Comparison of ENCODE assay signal across 19 mouse cellular contexts in genomic region chr4:142947673-142948072, GRCm38 (mm10).
DNase-seq lines count a peak whose midpoint lies in the region; ATAC-seq and TF ChIP-seq lines count a peak whose summit lies in the region.
"Had no signal": no experiment of that assay in that cellular context is flagged by ENCODE, and none has a peak within 500 bp of the region (broad histone marks: within the 10 kb centered on the region; RNA-seq: fewer than 3 reads in every experiment).

No protein-coding gene starts in this region.

- H3K4me1 ChIP-seq in embryonic facial prominence, embryonic 14.5 days (ENCODE audit: control insufficient read depth, insufficient read depth, low read length), result no peaks in the 10 kb centered on the region
- H3K4me1 ChIP-seq in embryonic facial prominence, embryonic 10.5 days, result peaks cover 14% of the 10 kb centered on the region
- H3K4me1 ChIP-seq in hindbrain, postnatal 0 days (ENCODE audit: insufficient read depth, low read length), result 0 out of 2 replicates have a peak, but pooled peaks cover 11% of the 10 kb centered on the region
- peaks cover 8% of the 10 kb centered on the region for H3K4me1 ChIP-seq in hindbrain, embryonic 13.5 days (replicated peaks)
- H3K4me1 ChIP-seq in midbrain, embryonic 14.5 days (ENCODE audit: control insufficient read depth, insufficient read depth, low read length), result 0 out of 2 replicates have a peak, but pooled peaks cover 7% of the 10 kb centered on the region
- no peaks in the 10 kb centered on the region for H3K4me1 ChIP-seq in midbrain, embryonic 11.5 days (ENCODE audit: control insufficient read depth, insufficient read depth, low read length)
- H3K4me1 ChIP-seq in midbrain, embryonic 15.5 days, result peaks cover 5% of the 10 kb centered on the region; the same call in 1 of the 2 replicates
- no peaks in the 10 kb centered on the region for H3K4me1 ChIP-seq in heart, adult 2 months (ENCODE audit: control insufficient read depth, insufficient read depth, low read length)
- H3K4me1 ChIP-seq: heart, embryonic 15.5 days had no signal

- H3K79me2 ChIP-seq in heart, adult 2 months (replicated peaks; ENCODE audit: control insufficient read depth, insufficient read depth, low read length), result no peaks in the 10 kb centered on the region

- 0 out of 2 replicates have a peak, but pooled peaks cover 4% of the 10 kb centered on the region for H3K27me3 ChIP-seq in embryonic facial prominence, embryonic 14.5 days (replicated peaks; ENCODE audit: control insufficient read depth, insufficient read depth, low read length)
- H3K27me3 ChIP-seq in embryonic facial prominence, embryonic 10.5 days (replicated peaks; ENCODE audit: low read depth, poor library complexity, severe bottlenecking), result peaks cover 50% of the 10 kb centered on the region
- H3K27me3 ChIP-seq in hindbrain, postnatal 0 days (ENCODE audit: insufficient read depth, low read length), result no peaks in the 10 kb centered on the region
- 0 out of 2 replicates have a peak, but pooled peaks cover 4% of the 10 kb centered on the region for H3K27me3 ChIP-seq in hindbrain, embryonic 13.5 days
- no peaks in the 10 kb centered on the region for H3K27me3 ChIP-seq in midbrain, embryonic 14.5 days (ENCODE audit: control insufficient read depth, insufficient read depth, low read length)
- H3K27me3 ChIP-seq in midbrain, embryonic 11.5 days (ENCODE audit: control insufficient read depth, insufficient read depth, low read length), result no peaks in the 10 kb centered on the region
- H3K27me3 ChIP-seq in midbrain, embryonic 15.5 days (replicated peaks), result no peaks in the 10 kb centered on the region
- no peaks in the 10 kb centered on the region for H3K27me3 ChIP-seq in heart, adult 2 months (ENCODE audit: control insufficient read depth, insufficient read depth, low read length)
- H3K27me3 ChIP-seq: heart, embryonic 15.5 days had no signal

- H3K9me3 ChIP-seq in embryonic facial prominence, embryonic 14.5 days (ENCODE audit: control insufficient read depth, low read length), result no peaks in the 10 kb centered on the region
- no peaks in the 10 kb centered on the region for H3K9me3 ChIP-seq in embryonic facial prominence, embryonic 10.5 days
- no peaks in the 10 kb centered on the region for H3K9me3 ChIP-seq in hindbrain, postnatal 0 days (ENCODE audit: low read length)
- H3K9me3 ChIP-seq in hindbrain, embryonic 13.5 days, result no peaks in the 10 kb centered on the region
- no peaks in the 10 kb centered on the region for H3K9me3 ChIP-seq in midbrain, embryonic 14.5 days (ENCODE audit: control insufficient read depth, low read length)
- H3K9me3 ChIP-seq in midbrain, embryonic 11.5 days (ENCODE audit: control insufficient read depth, low read length), result no peaks in the 10 kb centered on the region
- H3K9me3 ChIP-seq in midbrain, embryonic 15.5 days, result no peaks in the 10 kb centered on the region
- H3K9me3 ChIP-seq: heart, embryonic 15.5 days; midbrain, embryonic 12.5 days had no signal

- H3K4me3 ChIP-seq in embryonic facial prominence, embryonic 14.5 days (ENCODE audit: low read depth, low read length), result no peak overlapping the region
- H3K4me3 ChIP-seq in embryonic facial prominence, embryonic 10.5 days, result no peak overlapping the region
- H3K4me3 ChIP-seq in hindbrain, postnatal 0 days (ENCODE audit: low read length), result no peak overlapping the region
- H3K4me3 ChIP-seq in hindbrain, embryonic 13.5 days, result no peak overlapping the region
- no peak overlapping the region for H3K4me3 ChIP-seq in midbrain, embryonic 14.5 days (replicated peaks; ENCODE audit: low read depth, low read length)
- H3K4me3 ChIP-seq in midbrain, embryonic 11.5 days (ENCODE audit: low read depth, low read length), result no peak overlapping the region
- H3K4me3 ChIP-seq in midbrain, embryonic 15.5 days, result no peak overlapping the region
- no peak overlapping the region for H3K4me3 ChIP-seq in heart, adult 2 months
- H3K4me3 ChIP-seq: heart, embryonic 15.5 days; midbrain, embryonic 12.5 days had no signal

- no peak for ATAC-seq in embryonic facial prominence, embryonic 14.5 days (ENCODE audit: low read depth)
- peak; percentile 77 for ATAC-seq in hindbrain, postnatal 0 days
- no peak for ATAC-seq in hindbrain, embryonic 13.5 days (ENCODE audit: low FRiP score)
- no peak for ATAC-seq in midbrain, embryonic 14.5 days (ENCODE audit: low FRiP score, low TSS enrichment)
- no peak for ATAC-seq in midbrain, embryonic 11.5 days (ENCODE audit: low FRiP score)
- ATAC-seq in midbrain, embryonic 15.5 days (replicated peaks), result no peak
- ATAC-seq: CD4-positive, CD25-positive, alpha-beta regulatory T cell, adult 4 months; lung, postnatal 0 days had no signal

- H3K9ac ChIP-seq in embryonic facial prominence, embryonic 14.5 days (ENCODE audit: low read depth, low read length), result no peak overlapping the region
- H3K9ac ChIP-seq in hindbrain, postnatal 0 days (replicated peaks; ENCODE audit: low read length), result no peak overlapping the region
- H3K9ac ChIP-seq in hindbrain, embryonic 13.5 days, result no peak overlapping the region
- no peak overlapping the region for H3K9ac ChIP-seq in midbrain, embryonic 14.5 days (replicated peaks; ENCODE audit: low read length)
- H3K9ac ChIP-seq in midbrain, embryonic 11.5 days (ENCODE audit: low read length), result no peak overlapping the region
- no peak overlapping the region for H3K9ac ChIP-seq in midbrain, embryonic 15.5 days
- H3K9ac ChIP-seq in heart, adult 2 months (ENCODE audit: low read depth, low read length), result no peak overlapping the region
- H3K9ac ChIP-seq: heart, embryonic 15.5 days; midbrain, embryonic 12.5 days had no signal

- no peak overlapping the region for H3K4me2 ChIP-seq in embryonic facial prominence, embryonic 14.5 days (ENCODE audit: low read depth, low read length)
- no peak overlapping the region for H3K4me2 ChIP-seq in hindbrain, postnatal 0 days (ENCODE audit: low read depth, low read length)
- H3K4me2 ChIP-seq in hindbrain, embryonic 13.5 days, result no peak overlapping the region
- H3K4me2 ChIP-seq in midbrain, embryonic 14.5 days (ENCODE audit: low read length), result no peak overlapping the region
- H3K4me2 ChIP-seq in midbrain, embryonic 11.5 days, result no peak overlapping the region
- no peak overlapping the region for H3K4me2 ChIP-seq in midbrain, embryonic 15.5 days
- H3K4me2 ChIP-seq: heart, embryonic 15.5 days; midbrain, embryonic 12.5 days had no signal

- TF ChIP-seq EP300 in heart, adult 2 months (IDR thresholded peaks at IDR 0.05; ENCODE audit: insufficient read depth, low read depth, low read length), result no peak

- TF ChIP-seq CTCF in hindbrain, postnatal 0 days (IDR thresholded peaks at IDR 0.05; ENCODE audit: low read depth), result no peak
- TF ChIP-seq CTCF in heart, adult 2 months (IDR thresholded peaks at IDR 0.05), result no peak

- H3K36me3 ChIP-seq in embryonic facial prominence, embryonic 14.5 days (ENCODE audit: control insufficient read depth, insufficient read depth, low read length), result no peaks in the 10 kb centered on the region
- no peaks in the 10 kb centered on the region for H3K36me3 ChIP-seq in embryonic facial prominence, embryonic 10.5 days (replicated peaks)
- H3K36me3 ChIP-seq in hindbrain, postnatal 0 days (ENCODE audit: insufficient read depth, low read length), result no peaks in the 10 kb centered on the region
- no peaks in the 10 kb centered on the region for H3K36me3 ChIP-seq in hindbrain, embryonic 13.5 days
- no peaks in the 10 kb centered on the region for H3K36me3 ChIP-seq in midbrain, embryonic 14.5 days (ENCODE audit: control insufficient read depth, insufficient read depth, low read length)
- no peaks in the 10 kb centered on the region for H3K36me3 ChIP-seq in midbrain, embryonic 11.5 days (ENCODE audit: control insufficient read depth, insufficient read depth, low read length)
- H3K36me3 ChIP-seq in midbrain, embryonic 15.5 days (replicated peaks), result no peaks in the 10 kb centered on the region
- no peaks in the 10 kb centered on the region for H3K36me3 ChIP-seq in heart, adult 2 months (ENCODE audit: control insufficient read depth, insufficient read depth, low read length)
- H3K36me3 ChIP-seq: heart, embryonic 15.5 days; midbrain, embryonic 12.5 days had no signal

- intact Hi-C loops in heart, adult 2 months (cut with DNase I), result no loop called here

- 63% methylated on average over 6 of the region's 6 CpGs for WGBS in embryonic facial prominence, embryonic 14.5 days
- 82% methylated on average over 6 of the region's 6 CpGs for WGBS in embryonic facial prominence, embryonic 10.5 days
- 30% methylated on average over 6 of the region's 6 CpGs for WGBS in hindbrain, postnatal 0 days
- WGBS in hindbrain, embryonic 13.5 days, result 51% methylated on average over 6 of the region's 6 CpGs
- WGBS in midbrain, embryonic 14.5 days, result 43% methylated on average over 6 of the region's 6 CpGs
- 69% methylated on average over 6 of the region's 6 CpGs for WGBS in midbrain, embryonic 11.5 days
- WGBS in midbrain, embryonic 15.5 days, result 41% methylated on average over 6 of the region's 6 CpGs
- 58% methylated on average over 6 of the region's 6 CpGs for WGBS in heart, adult 2 months

- TF ChIP-seq POLR2A in heart, adult 2 months (IDR thresholded peaks at IDR 0.05; ENCODE audit: insufficient read depth, low read depth, low read length), result no peak

- DNase-seq in embryonic facial prominence, embryonic 14.5 days (ENCODE audit: low spot score), result peak; percentile 58
- no peak for DNase-seq in embryonic facial prominence, embryonic 10.5 days (ENCODE audit: low spot score)
- DNase-seq in hindbrain, postnatal 0 days (ENCODE audit: low spot score), result peak; percentile 68
- DNase-seq in midbrain, embryonic 14.5 days, result peak; percentile 55
- DNase-seq in midbrain, embryonic 11.5 days (ENCODE audit: low spot score, missing footprints), result no peak
- no peak for DNase-seq in heart, adult 2 months
- DNase-seq: adrenal gland, postnatal 25 days; cerebellum, adult 11-12 months; cerebellum, postnatal 36 days; gastrocnemius, postnatal 14 days; heart, postnatal 36 days; kidney, adult 11 months; right cerebral cortex, postnatal 14 days had no signal

- no peak overlapping the region for H3K27ac ChIP-seq in embryonic facial prominence, embryonic 14.5 days (replicated peaks; ENCODE audit: low read depth, low read length)
- no peak overlapping the region for H3K27ac ChIP-seq in embryonic facial prominence, embryonic 10.5 days (replicated peaks)
- H3K27ac ChIP-seq in hindbrain, postnatal 0 days, result peak overlapping the region; percentile 29; the same call in 1 of the 2 replicates
- no peak overlapping the region for H3K27ac ChIP-seq in hindbrain, embryonic 13.5 days
- H3K27ac ChIP-seq in midbrain, embryonic 14.5 days (replicated peaks; ENCODE audit: low read depth, low read length), result no peak overlapping the region; the same call in 1 of the 2 replicates
- no peak overlapping the region for H3K27ac ChIP-seq in midbrain, embryonic 11.5 days (ENCODE audit: low read depth, low read length)
- peak overlapping the region; percentile 47; the same call in 1 of the 2 replicates for H3K27ac ChIP-seq in midbrain, embryonic 15.5 days
- no peak overlapping the region for H3K27ac ChIP-seq in heart, adult 2 months
- H3K27ac ChIP-seq: heart, embryonic 15.5 days; midbrain, embryonic 12.5 days had no signal

Comparison
In these comparisons a context has a peak if more than half of its experiments do, and no peak if none do; other contexts are left out.
1. DNase-seq: peak in embryonic facial prominence, embryonic 14.5 days (single experiment), hindbrain, postnatal 0 days (single experiment) and midbrain, embryonic 14.5 days (single experiment); none in embryonic facial prominence, embryonic 10.5 days (single experiment), midbrain, embryonic 11.5 days (single experiment) and heart, adult 2 months (0 of 2).
2. H3K27ac ChIP-seq: peak in hindbrain, postnatal 0 days (single experiment) and midbrain, embryonic 15.5 days (single experiment); none in embryonic facial prominence, embryonic 14.5 days (single experiment), embryonic facial prominence, embryonic 10.5 days (single experiment), hindbrain, embryonic 13.5 days (single experiment), midbrain, embryonic 14.5 days (single experiment), midbrain, embryonic 11.5 days (single experiment) and heart, adult 2 months (single experiment).